Mouse (Mus musculus) hindbrain, embryonic 16.5 days (tissue): ENCODE measurements around the gene B3gat2. TPM values are rescaled to one million over a fixed set of nuclear protein-coding genes. Genes with fewer than 3 reads are reported as not detected.

Experiments used
- ATAC-seq: fragments of 200-750 bp; cut with Nextera tagmentation; 2 replicates; pipeline ENCODE4 v1.8.0; 2017; ENCODE audit warnings: moderate TSS enrichment, moderate library complexity
- H3K27ac ChIP-seq: fragments of 300-500 bp; sonication (generic); 2 replicates; pipeline ENCODE4 v1.5.1; 2014; ENCODE audit warnings: low read depth, mild to moderate bottlenecking, control low read depth, low read length, moderate library complexity
- H3K27me3 ChIP-seq: fragments of 300-500 bp; sonication (generic); replicated peaks from 2 replicates; pipeline ENCODE4 v1.6.1; 2014; ENCODE audit warnings: low read length; ENCODE audit not compliant: control insufficient read depth, insufficient read depth
- H3K36me3 ChIP-seq: fragments of 300-500 bp; sonication (generic); 2 replicates; pipeline ENCODE4 v1.6.1; 2014; ENCODE audit warnings: mild to moderate bottlenecking, low read length, moderate library complexity, mixed read lengths; ENCODE audit not compliant: control insufficient read depth, insufficient read depth
- H3K4me1 ChIP-seq: fragments of 300-500 bp; sonication (generic); 2 replicates; pipeline ENCODE4 v1.6.1; 2014; ENCODE audit warnings: low read depth, low read length; ENCODE audit not compliant: control insufficient read depth, insufficient read depth
- H3K4me2 ChIP-seq: fragments of 300-500 bp; sonication (generic); 2 replicates; pipeline ENCODE4 v1.6.1; 2014; ENCODE audit warnings: mild to moderate bottlenecking, low read length, control low read depth, moderate library complexity
- H3K4me3 ChIP-seq: fragments of 300-500 bp; sonication (generic); 2 replicates; pipeline ENCODE4 v1.5.1; 2014; ENCODE audit warnings: mild to moderate bottlenecking, low read length, control low read depth, moderate library complexity
- H3K9ac ChIP-seq: fragments of 300-500 bp; sonication (generic); 2 replicates; pipeline ENCODE4 v1.6.1; 2014; ENCODE audit warnings: low read depth, mild to moderate bottlenecking, control low read depth, low read length, moderate library complexity
- H3K9me3 ChIP-seq: fragments of 300-500 bp; sonication (generic); 2 replicates; pipeline ENCODE4 v1.6.1; 2014; ENCODE audit warnings: mild to moderate bottlenecking, low read length, moderate library complexity; ENCODE audit not compliant: control insufficient read depth
- WGBS: fragments of 180-500 bp; shearing (Covaris S2); extraction: QIAGEN DNeasy Blood & Tissue Kit; methylation state at CpG from one replicate; pipeline ENCODE4 v1.1.7; 2014; 5-methylcytosine and 5-hydroxymethylcytosine counted together
- polyA plus RNA-seq: library from polyadenylated mRNA; unstranded; fragments of >200 nt; fragmentation: Nextera tagmentation; extraction: Ambion mirVana; gene quantifications from 2 replicates; pipeline ENCODE4 v1.2.1, GENCODE M21; 2015

B3gat2 gene
- polyA plus RNA-seq, 1 experiment from 2014 or later = 20.8 TPM

GRCm38 (mm10) chr1:23821615-23822014 lies 60.1 kb downstream of the B3gat2 start:
- Histone ChIP-seq H3K27ac (no peak overlapping the region), H3K4me2 (no peak overlapping the region), H3K9ac (no peak overlapping the region), H3K4me3 (no peak overlapping the region), H3K27me3 (no peaks in the 10 kb centered on the region), H3K36me3 (no peaks in the 10 kb centered on the region), H3K9me3 (no peaks in the 10 kb centered on the region), H3K4me1 (no peaks in the 10 kb centered on the region; the same call in 1 of the 2 replicates)
- no peak for ATAC-seq
- WGBS = 55% methylated on average over 5 of the region's 5 CpGs

GRCm38 (mm10) chr1:23826887-23827758 lies 65.6 kb downstream of the B3gat2 start:
- Histone ChIP-seq H3K4me3 (no peak overlapping the region), H3K9me3 (no peaks in the 10 kb centered on the region), H3K9ac (no peak overlapping the region), H3K36me3 (no peaks in the 10 kb centered on the region), H3K4me2 (no peak overlapping the region), H3K27me3 (no peaks in the 10 kb centered on the region), H3K27ac (no peak overlapping the region), H3K4me1 (no peaks in the 10 kb centered on the region)
- ATAC-seq = peak; percentile 73
- 41% methylated on average over 13 of the region's 13 CpGs for WGBS

- no peak for ATAC-seq
- H3K4me2 ChIP-seq = no peak overlapping the region
- 73% methylated on average over 7 of the region's 7 CpGs for WGBS
- no peaks in the 10 kb centered on the region for H3K27me3 ChIP-seq
- no peak overlapping the region for H3K4me3 ChIP-seq
- H3K9ac ChIP-seq = no peak overlapping the region
- H3K36me3 ChIP-seq = no peaks in the 10 kb centered on the region
- H3K27ac ChIP-seq = no peak overlapping the region
- H3K4me1 ChIP-seq = peaks cover 2% of the 10 kb centered on the region
- H3K9me3 ChIP-seq = no peaks in the 10 kb centered on the region
These were observed 72.7 kb downstream of the B3gat2 start for GRCm38 (mm10) chr1:23834246-23834645.

GRCm38 (mm10) chr1:23834819-23835218 lies 73.3 kb downstream of the B3gat2 start:
- H3K4me1 ChIP-seq = peaks cover 2% of the 10 kb centered on the region
- 25% methylated on average over 9 of the region's 9 CpGs for WGBS
- no peak overlapping the region for H3K9ac ChIP-seq
- H3K4me2 ChIP-seq = no peak overlapping the region
- no peaks in the 10 kb centered on the region for H3K36me3 ChIP-seq
- no peak overlapping the region for H3K27ac ChIP-seq
- no peaks in the 10 kb centered on the region for H3K27me3 ChIP-seq
- H3K9me3 ChIP-seq = no peaks in the 10 kb centered on the region
- H3K4me3 ChIP-seq = no peak overlapping the region
- ATAC-seq = peak; percentile 78

- Histone ChIP-seq H3K9me3 (no peaks in the 10 kb centered on the region), H3K27ac (no peak overlapping the region), H3K9ac (no peak overlapping the region), H3K4me1 (peaks cover 2% of the 10 kb centered on the region), H3K27me3 (no peaks in the 10 kb centered on the region), H3K4me2 (no peak overlapping the region), H3K36me3 (no peaks in the 10 kb centered on the region), H3K4me3 (no peak overlapping the region)
- ATAC-seq = no peak
- 96% methylated on average over 4 of the region's 4 CpGs for whole genome bisulfite sequencing
These were observed 75.1 kb downstream of the B3gat2 start for GRCm38 (mm10) chr1:23836630-23837029.

- H3K36me3 ChIP-seq = 0 out of 2 replicates have a peak, but pooled peaks cover 6% of the 10 kb centered on the region
- no peak overlapping the region for H3K9ac ChIP-seq
- peaks cover 7% of the 10 kb centered on the region; the same call in 1 of the 2 replicates for H3K4me1 ChIP-seq
- no peak overlapping the region for H3K4me2 ChIP-seq
- H3K4me3 ChIP-seq = no peak overlapping the region
- no peaks in the 10 kb centered on the region for H3K9me3 ChIP-seq
- H3K27ac ChIP-seq = no peak overlapping the region
- no peaks in the 10 kb centered on the region for H3K27me3 ChIP-seq
- ATAC-seq = no peak
These were observed 79.4 kb downstream of the B3gat2 start for GRCm38 (mm10) chr1:23840924-23841323.

- no peak overlapping the region for H3K9ac ChIP-seq
- H3K27ac ChIP-seq = peak overlapping the region; percentile 44; the same call in 1 of the 2 replicates
- WGBS = 60% methylated on average over 3 of the region's 3 CpGs
- ATAC-seq = 0 out of 2 replicates have a peak, but pooled peaks have one; percentile 21
- H3K27me3 ChIP-seq = no peaks in the 10 kb centered on the region
- no peak overlapping the region for H3K4me2 ChIP-seq
- H3K4me3 ChIP-seq = no peak overlapping the region
- no peaks in the 10 kb centered on the region for H3K9me3 ChIP-seq
- 0 out of 2 replicates have a peak, but pooled peaks cover 8% of the 10 kb centered on the region for H3K36me3 ChIP-seq
- peaks cover 7% of the 10 kb centered on the region; the same call in 1 of the 2 replicates for H3K4me1 ChIP-seq
These were observed 81.1 kb downstream of the B3gat2 start for GRCm38 (mm10) chr1:23842629-23843028.

- Histone ChIP-seq H3K27me3 (no peaks in the 10 kb centered on the region), H3K4me2 (no peak overlapping the region), H3K27ac (no peak overlapping the region), H3K4me1 (peaks cover 7% of the 10 kb centered on the region; the same call in 1 of the 2 replicates), H3K9ac (no peak overlapping the region), H3K36me3 (peaks cover 12% of the 10 kb centered on the region; the same call in 1 of the 2 replicates), H3K4me3 (no peak overlapping the region), H3K9me3 (no peaks in the 10 kb centered on the region)
- no peak; the same call in 1 of the 2 replicates for ATAC-seq
- WGBS = 85% methylated on average over 7 of the region's 7 CpGs
These were observed 82.2 kb downstream of the B3gat2 start for GRCm38 (mm10) chr1:23843790-23844189.

GRCm38 (mm10) chr1:23845007-23845406 lies 83.5 kb downstream of the B3gat2 start:
- Histone ChIP-seq H3K27ac (no peak overlapping the region), H3K4me1 (peaks cover 7% of the 10 kb centered on the region; the same call in 1 of the 2 replicates), H3K9me3 (no peaks in the 10 kb centered on the region), H3K4me3 (no peak overlapping the region), H3K27me3 (no peaks in the 10 kb centered on the region), H3K36me3 (peaks cover 12% of the 10 kb centered on the region; the same call in 1 of the 2 replicates), H3K4me2 (no peak overlapping the region), H3K9ac (no peak overlapping the region)
- no peak for ATAC-seq
- WGBS = 91% methylated on average over 10 of the region's 10 CpGs
